Mouse (Mus musculus) ovary, adult 18-20 months (tissue): ENCODE results near the gene Rora.

Experiments used
- DNase-seq: peaks from one replicate; pipeline ENCODE4 v3.0.0; 2022; ENCODE audit warnings: low spot score, mixed read lengths

The Rora gene

DNA sequence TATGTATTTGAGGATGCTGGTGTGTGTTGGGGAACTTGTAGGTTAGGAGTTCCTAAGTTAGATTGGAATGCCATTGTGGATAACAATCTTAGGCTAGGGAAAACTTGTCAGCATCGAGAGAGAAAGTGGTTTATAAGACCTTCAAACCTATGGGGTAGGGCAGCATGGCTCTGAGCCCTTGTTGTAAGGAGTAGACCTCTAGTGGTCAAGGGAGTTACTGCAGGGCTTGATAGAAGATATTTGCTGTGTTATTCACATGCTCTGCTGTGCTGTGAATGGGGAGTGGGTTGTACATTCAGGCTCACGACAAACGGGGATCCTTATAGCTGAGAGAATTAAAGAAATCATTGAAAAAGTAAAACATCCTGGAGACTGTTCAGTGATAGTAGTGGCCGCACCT is 35.8 kb downstream of the Rora start:
- DNase-seq = no peak

DNA sequence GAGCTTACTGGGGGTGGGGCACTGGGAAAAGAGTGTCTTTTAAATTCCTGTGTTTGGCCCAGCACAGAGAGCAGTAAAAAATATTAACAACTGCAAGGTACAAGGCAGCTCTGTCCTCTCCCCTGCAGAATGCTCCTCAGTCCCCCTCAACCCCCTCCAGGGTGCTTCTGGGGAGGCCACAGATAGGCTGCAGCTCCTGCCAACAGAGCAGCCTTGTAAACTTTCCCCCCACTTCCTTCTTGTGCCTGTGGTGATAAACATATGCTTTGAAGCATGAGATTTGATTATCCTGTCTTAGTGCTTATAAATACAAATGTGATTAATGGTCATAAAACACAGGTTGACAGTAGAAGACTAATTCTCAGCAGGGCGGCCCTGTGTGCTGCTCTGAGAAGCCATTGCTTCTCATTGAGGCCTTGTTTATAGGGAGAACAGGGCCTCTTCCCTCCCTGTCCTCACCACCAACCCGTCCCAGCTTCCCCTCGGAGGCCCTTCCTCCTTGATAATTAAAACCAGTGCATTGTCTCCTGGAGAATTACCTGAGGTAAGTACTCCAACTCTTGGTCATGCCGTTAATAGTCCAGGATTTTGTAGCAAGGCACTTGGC is 41.4 kb downstream of the Rora start:
- DNase-seq = peak; percentile 31

DNA sequence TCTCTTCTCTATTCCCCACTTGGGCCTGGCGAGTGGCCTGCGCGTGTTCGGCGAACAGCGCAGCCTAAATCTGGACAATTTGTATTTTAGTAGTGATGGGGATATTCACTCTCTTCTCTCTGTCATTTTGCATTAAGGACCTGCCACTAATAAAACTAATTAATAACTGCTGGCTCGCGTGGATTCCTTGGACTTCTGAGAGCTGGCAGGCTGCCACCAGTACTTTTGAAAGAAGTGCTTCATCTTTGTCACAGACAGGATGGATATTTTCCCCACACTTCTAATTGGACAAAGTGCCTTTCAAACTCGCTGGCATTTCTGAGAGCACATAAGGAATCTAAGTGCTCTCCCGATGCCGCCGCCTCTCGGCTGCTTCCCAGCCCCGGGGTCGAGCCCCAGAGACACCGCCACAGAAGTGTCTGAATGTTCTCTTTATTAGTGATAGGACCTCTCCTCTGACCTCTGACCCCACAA is 41.9 kb downstream of the Rora start:
- DNase-seq = no peak

DNA sequence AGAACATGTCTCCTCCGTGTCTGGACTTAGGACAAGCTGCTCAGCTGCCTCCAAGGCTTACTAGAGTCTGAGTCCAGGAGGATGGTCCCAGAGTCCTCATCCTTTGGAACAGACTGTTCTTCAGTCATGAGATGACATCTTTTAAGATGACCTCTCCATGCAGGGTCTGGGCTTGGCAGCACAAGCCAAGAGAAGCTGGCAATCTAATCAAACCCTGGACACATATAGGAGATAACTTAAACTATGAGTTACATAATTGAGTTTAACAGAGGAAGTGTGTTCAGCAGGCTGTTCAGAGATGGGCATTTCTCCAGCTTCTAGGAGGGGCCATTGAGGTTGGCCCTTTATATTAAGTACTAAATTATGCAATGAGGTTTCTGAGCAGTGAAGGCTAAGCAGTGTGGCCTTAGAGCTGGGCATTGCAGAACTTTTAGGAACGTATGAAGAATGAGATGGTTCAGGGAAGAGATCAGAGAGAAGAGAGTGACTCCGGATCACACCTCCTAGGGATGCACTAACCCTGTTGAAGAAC is 42.9 kb downstream of the Rora start:
- no peak for DNase-seq

DNA sequence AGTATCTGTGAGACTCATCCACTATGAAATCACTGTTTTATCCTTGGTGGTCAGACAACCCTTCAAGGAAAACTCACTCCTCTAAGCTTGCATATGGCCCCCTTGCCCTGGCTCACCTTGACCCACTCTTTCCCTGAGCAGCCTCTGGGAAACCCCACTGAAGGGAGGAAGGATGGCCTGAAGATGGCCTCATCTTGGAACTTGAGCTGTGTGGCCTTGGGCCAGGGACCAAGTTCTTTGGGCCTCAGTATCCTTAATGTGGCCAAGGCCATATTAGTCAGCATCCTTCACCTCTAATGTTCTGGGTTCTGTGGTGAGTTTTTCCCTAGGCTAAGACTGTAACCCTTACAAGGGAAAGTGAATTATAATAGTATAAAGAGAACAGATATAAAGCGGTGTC is 45.8 kb downstream of the Rora start:
- peak; percentile 9 for DNase-seq

DNA sequence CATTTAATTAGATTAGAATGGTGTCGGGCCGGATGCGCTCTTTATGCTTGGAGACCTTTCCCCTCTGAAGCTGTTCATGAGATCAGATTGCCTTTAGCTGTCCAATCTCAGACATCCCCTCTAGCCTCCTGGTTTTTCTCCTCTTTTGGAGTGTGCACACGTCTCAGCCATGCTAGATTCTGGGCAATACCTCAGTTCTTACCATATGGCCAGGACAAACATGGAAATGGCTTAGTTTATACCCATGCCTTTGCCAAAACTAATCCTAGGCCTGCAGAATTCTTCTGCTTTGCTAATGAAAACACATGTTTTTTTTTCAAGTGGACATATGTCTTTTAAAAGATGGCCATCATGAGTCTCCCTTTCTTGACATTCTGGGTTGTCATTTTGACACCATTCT is 46.3 kb downstream of the Rora start:
- DNase-seq = no peak

DNA sequence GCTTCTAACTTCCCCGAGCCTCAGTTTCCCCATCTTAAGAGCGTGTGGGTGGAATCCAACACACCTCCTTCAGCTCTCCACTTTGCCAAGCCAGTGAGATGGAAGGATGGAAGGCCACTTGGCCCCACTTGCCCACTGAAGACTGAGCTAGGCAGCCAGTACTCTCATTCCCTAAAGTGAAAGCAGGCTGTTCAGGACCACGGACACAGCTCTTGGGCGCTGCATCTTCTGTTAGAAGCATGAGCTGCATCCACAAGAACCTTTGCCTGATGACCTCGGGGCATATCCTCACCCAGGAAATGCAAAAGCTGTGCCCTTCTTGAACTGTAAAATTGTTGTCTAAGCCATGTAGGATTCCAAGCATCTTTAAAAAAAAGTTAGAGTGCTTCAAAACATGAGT is 54.0 kb downstream of the Rora start:
- no peak for DNase-seq

DNA sequence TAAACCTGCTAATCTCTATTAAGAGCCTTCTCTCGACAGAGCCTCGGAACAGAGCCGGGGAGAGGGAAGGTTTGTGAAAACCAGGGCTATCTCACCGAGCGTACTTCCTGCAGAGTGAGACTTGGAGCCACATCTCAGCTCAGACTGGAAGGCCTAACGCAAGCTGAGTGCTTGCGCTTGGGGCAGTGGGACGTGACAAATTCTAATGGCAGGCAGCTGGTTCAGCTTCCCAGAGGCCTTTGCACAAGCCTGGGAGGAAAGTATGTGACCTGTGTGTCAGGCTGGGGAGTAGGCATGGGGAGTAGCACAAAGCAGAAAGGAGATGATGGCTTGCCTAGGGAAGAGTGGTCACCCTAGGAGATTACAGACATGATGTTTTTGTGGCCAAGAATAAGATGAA is 55.6 kb downstream of the Rora start:
- DNase-seq = no peak

DNA sequence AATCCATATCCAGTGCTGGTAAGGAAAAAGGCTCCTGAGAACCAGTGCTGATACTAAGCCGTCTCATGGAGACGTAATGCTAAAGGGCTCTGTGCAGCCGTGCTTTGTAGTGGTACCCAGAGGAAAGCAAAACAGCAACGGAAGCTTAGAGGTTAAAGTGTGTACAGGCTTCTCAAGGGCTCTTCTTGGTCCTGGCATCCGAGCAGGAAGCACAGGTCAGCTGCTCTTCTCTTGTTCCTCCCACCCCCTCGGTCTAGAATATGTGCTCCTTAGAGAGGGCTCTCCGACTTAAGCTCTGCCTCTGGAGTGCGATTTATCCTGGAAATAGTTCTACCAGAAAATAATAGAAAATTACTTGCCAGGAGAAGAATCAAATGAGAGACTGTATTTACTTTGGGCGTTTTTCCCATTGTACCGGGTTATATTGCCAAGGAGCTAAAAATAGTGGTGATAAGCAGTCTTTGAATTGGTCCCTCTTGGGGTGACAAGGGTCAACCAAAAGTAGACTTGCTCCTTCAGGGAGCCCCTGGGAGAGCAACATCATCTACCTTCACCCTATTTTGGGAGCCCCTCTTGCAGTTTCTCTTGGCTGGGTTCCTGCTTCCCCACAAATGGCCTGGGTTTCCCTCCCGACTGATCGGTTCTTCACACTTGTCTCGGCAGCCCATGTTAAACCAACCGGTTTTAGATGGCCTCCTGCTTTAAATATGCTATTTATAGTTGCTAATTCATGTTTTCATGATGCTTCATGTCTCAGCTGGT is 57.5 kb downstream of the Rora start:
- DNase-seq = no peak

DNA sequence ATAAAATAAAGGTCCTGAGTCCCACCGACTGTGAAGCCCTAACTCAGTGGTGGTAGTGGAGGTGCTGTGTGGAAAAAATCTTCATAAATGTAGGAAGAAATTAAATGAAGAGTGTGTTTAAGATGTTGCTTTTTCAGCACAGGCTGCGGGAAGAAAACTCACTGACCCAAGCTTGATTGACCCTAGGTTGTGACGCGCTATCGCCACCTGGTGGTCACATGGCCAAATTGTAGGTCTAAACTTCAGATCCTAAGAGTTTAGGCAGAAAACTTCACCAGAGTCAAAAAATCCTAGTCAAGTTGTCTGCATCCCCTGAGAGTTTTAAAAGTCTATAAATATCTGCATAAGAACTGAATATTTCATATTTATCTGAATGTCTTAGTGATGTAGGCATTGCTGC is 63.4 kb downstream of the Rora start:
- DNase-seq = no peak

DNA sequence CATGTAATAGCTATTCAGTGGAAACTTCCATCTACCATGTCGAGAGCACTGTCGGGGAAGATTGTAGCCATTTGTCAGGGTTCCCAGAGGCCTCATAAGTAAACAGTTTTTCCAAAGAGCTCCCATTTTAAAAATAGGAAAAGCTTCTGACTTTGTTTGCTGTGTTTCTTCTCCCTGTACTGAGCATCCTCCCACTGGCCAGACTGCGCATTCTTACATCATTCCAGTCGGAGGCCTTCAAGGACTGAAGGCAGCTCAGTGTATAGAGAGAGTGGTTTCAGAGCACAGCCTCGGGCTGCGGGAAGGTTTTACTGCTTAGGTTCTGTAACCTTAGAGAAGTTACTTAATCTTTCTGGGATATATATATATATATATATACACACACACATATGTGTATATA is 64.8 kb downstream of the Rora start:
- no peak for DNase-seq

DNA sequence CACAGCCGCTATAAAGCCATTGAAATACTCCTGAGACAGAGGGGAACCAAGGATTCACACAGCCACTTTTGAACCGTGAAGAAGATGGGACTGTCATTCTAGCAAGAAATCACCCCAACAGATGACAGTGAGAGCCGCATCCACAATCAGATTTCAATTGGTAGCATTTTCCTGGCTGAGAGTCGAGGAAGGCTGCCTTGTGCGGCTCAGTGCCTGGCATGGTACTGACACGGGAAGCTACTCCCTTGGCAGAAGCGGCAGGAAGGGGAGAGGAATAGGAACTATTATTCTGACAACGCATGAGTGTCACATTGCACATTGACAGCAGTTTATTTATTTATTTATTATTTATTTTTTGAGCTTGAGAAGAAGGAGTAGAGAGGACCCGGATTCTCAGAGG is 65.7 kb downstream of the Rora start:
- DNase-seq = no peak

DNA sequence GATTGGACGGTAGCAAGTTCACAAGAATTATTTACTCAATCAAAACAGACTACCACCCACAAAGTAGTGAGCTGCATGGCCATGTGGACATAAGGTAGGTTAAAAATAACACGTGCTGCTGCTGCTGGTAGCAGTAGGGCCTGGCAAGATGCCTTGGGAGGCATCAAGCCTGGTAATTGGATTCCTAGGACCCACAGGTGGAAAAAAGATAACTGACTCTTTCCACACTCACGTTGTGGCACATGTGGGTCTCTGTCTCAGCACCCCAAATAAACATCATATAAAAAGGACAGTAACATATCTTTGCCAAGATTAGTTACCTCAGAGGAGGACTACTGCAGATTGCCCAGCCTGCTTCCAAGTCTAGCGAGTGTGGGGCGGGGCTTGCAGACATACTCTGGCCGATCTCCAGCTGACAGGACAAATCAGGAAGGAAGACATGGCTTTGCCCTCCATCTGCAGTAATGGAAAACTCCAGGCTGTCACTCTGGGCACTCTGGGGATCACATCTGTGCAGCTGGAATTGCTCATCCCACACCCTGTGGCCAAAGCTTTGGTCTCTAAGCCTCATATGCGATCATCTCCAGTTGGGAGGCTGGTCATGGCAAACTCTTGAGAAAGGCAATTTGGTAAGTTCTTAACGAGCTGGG is 71.2 kb downstream of the Rora start:
- DNase-seq = no peak

DNA sequence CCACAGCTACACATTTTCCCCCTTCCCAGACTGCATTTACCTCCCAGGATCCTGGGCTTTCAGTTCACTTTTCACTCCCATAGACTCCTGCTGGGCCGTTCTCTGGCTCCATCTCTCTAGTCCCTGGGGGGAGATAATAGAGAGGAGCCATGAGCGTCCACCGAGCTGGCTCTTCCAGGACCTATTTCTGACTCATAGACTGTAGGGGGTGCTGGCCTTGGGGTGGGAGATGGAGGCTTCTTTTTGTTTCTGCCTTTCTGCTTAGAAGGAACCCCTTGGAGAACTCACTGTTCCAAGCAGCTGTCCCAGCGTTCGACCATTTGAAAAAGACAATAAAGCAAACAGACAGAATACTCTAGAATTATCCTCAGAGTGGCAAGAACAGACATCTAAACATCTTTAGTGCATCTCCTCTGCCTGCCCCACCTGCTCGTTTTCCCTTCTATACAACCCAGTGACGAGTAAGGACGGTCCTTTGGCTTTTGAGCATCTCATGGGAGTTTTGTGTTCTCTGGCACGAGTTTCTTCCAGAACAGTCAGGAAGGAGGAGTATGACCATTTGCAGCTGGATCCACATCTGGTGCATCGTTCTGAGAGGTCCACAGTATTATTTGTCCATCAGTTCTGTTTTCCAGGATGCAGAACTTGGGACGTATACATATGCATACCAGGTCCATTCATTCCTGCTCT is 73.7 kb downstream of the Rora start:
- no peak for DNase-seq

DNA sequence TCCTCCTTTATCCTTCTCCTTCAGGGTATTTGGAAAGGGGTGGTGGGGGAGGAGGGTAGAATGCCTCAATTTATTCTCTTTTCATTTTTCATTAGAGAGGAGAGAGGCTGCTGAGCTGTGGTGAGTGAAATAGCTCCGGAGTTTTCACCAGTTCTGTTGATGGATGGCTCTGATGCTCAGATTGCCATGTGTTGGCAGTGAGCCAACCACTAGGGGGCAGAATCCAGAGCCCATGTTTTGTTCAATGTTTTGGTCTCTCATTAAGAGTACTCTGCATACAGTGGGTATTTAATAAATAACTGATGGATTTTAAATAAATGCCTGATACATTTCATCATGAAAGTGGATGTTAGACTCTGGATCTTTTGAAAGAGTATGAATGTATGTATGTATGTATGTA is 77.9 kb downstream of the Rora start:
- no peak for DNase-seq

DNA sequence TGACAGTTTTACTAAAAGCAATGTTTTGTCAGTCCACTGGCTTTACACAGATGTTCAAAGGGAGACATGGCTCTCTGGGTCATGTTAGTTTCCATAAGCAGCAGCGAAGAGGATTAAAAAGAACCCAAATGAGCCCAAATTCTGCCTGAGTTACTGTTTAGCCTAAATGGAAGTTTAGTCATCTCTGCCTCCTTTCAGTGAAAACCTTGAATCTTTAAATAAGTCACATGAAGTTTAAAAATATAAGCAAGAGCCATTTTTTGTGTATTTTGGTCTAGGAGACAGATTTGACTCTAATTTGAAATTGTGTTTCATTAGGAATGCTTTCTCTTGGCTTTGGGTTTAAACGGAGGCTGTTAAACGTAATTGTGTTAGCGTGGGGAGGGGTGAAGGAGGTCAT is 79.3 kb downstream of the Rora start:
- DNase-seq = no peak

DNA sequence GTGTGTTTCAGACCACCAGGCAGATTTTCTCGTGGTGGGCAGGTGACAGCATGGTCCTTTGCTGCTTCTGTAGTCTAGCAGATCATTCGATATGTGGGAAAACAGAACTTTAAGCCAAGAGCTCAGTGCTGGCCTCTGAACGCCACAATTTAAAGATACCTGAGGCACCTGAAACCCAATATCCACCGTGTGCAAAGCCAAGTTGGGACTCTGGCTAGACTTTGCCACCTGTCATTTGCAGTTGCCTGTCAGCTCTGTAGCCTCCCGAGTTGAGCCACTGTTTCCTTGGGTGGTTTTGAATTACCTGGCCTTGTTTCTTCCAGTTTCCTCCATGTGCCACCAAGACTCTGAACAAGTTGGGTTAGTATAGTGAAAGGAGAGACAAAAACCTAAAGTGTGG is 82.3 kb downstream of the Rora start:
- no peak for DNase-seq

DNA sequence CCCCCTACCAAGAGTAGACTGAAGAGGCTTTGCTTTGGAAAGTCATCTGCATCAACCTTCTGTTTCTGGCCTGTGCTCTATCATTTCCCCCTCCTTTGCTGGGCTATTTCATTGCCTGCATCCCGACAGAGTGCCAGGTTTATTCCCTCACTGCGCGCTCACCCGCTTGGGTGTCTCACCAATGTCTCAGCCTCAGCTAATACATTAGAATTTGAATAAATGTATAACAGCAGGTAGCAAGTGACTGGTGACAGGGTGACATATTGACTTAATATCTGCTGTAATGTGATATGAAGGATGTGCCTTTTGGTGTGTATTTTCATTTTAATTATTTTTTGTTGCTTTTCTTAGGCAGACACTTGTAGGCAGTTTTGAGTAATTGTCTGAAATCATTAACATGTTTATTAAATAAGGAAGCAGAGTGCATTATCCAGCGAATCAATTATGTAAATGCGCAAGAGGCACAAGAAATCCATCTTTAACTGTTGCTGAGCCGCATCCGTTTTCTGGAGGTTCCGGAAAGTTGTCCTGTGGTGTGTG is 83.7 kb downstream of the Rora start:
- no peak for DNase-seq

DNA sequence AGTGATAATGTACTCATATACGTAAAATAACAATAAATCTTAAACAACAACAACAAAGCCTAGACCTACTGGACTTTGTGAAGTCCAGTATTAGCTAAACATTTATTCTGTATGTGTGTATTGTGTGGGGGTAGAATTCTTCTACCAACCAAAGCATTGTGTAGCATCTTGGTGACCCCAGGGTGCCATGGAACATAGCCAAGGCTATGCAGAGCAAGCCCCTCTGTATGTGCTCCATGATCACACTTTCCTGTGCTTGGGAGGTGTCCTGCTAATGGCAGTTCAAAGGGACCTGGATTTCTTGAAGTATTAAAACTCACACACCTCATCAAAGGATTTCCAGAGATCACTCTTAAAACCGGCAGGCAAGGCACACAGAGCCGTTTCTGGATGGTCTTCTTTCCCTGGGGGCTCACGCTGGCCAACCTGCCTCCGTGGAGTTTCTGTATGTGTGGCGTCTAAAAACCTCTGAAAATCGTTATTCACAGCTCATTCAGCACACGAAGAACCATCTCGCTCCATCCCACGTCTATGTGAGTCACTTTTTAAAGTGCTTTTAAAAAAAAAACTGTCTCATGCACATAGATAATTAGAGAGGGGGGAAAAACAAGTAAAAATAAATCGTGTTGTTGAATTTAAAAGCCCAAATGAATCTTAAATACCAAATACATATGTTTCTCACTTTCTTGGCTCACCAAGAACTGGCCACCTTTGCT is 92.5 kb downstream of the Rora start:
- DNase-seq = no peak

DNA sequence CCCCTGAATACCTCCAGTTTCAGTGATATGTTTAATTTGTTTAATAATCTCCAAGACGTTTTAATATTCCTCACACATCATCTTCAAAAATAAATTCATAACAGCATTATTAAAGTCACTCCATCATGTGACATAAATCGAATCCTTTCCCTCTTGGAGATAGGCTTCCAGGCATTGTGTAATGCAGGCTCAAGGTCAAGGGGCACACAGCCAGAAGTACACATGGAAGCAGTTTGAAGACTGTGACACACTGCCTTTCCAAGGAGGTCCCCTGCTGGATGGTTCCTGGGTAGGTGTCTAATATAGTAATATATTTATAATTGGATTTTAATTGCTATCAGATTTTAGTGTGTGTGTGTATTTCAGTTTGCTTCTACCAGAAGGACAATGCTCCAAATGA is 103.4 kb downstream of the Rora start:
- DNase-seq = peak; percentile 36

DNA sequence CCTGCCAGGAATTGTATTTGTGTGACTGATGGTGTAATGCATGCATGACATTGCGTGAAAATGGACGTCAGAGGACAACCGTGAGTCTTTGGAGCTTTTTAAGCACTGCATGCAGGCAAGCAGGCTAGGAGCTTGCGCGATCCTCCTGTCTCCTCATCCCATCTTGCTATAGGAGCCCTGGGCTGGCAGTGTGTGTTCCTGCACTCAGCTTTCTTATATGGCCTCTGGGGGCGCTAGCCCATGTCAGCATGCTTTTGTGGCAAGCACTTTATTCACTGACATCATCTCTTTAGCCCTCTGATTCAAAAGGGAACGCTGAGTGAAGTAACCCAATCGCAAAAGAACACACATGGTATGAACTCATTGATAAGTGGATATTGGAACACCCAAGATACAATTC is 105.7 kb downstream of the Rora start:
- DNase-seq = no peak

DNA sequence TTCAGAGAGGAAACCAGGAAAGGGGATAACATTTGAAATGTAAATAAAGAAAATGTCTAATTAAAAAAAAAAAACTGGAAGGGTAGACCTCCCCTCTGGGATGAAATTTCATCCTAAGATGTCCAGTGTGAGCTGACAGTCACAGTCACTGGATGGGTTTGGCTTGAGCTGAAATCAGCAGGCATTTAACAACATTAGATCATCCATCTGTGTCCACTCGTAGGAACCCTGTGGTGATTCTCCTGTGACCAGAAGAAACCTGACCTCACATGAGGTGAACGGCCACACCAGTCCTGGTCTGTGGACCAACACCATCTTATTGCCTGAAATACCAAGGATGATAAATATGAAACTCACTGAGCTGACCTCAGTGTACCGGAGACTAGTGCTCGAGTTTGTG is 106.7 kb downstream of the Rora start:
- no peak for DNase-seq
